Mouse (Mus musculus) kidney, postnatal 36 days (tissue): ENCODE data around the gene Gdpd5.

Experiments used
- DNase-seq, 2 experiments: peaks; one replicate each; pipeline ENCODE4 v3.0.0; 2021 to 2022; ENCODE audit warnings: mixed read lengths in 2 of 2

The Gdpd5 gene

GRCm38 (mm10) chr7:99405386-99406155 lies 24.4 kb downstream of the Gdpd5 start:
- DNase-seq: no peak

- DNase-seq: no peak
Measured at GRCm38 (mm10) chr7:99407598-99407997, 26.4 kb downstream of the Gdpd5 start.

GRCm38 (mm10) chr7:99409441-99410222 lies 28.4 kb downstream of the Gdpd5 start:
- DNase-seq: no peak

GRCm38 (mm10) chr7:99410315-99410714 lies 29.1 kb downstream of the Gdpd5 start:
- DNase-seq: no peak

- no peak for DNase-seq
Measured at GRCm38 (mm10) chr7:99411047-99411779, 30.0 kb downstream of the Gdpd5 start.

- DNase-seq: peak in 1 of 2 experiments; percentile 18
Measured at GRCm38 (mm10) chr7:99415045-99415444, 33.8 kb downstream of the Gdpd5 start.

GRCm38 (mm10) chr7:99419311-99419710 lies 38.1 kb downstream of the Gdpd5 start:
- no peak for DNase-seq

GRCm38 (mm10) chr7:99421006-99421405 lies 39.8 kb downstream of the Gdpd5 start:
- peak; percentile 58 to 75 for DNase-seq

- peak; percentile 41 to 43 for DNase-seq
Measured at GRCm38 (mm10) chr7:99424538-99425155, 43.4 kb downstream of the Gdpd5 start.

- DNase-seq: no peak
Measured at GRCm38 (mm10) chr7:99425706-99426105, 44.5 kb downstream of the Gdpd5 start.

GRCm38 (mm10) chr7:99427031-99427430 lies 45.8 kb downstream of the Gdpd5 start:
- DNase-seq: no peak

- DNase-seq: no peak
Measured at GRCm38 (mm10) chr7:99427987-99428386, 46.8 kb downstream of the Gdpd5 start.

- no peak for DNase-seq
Measured at GRCm38 (mm10) chr7:99428836-99429235, 47.6 kb downstream of the Gdpd5 start.

GRCm38 (mm10) chr7:99429786-99430185 lies 48.6 kb downstream of the Gdpd5 start:
- no peak for DNase-seq

- DNase-seq: no peak
Measured at GRCm38 (mm10) chr7:99430246-99430645, 49.0 kb downstream of the Gdpd5 start.

- DNase-seq: no peak
Measured at GRCm38 (mm10) chr7:99432248-99432647, 51.0 kb downstream of the Gdpd5 start.

- no peak for DNase-seq
Measured at GRCm38 (mm10) chr7:99432863-99433262, 51.6 kb downstream of the Gdpd5 start.

- DNase-seq: no peak
Measured at GRCm38 (mm10) chr7:99434672-99435250, 53.5 kb downstream of the Gdpd5 start.

GRCm38 (mm10) chr7:99436530-99436929 lies 55.3 kb downstream of the Gdpd5 start:
- DNase-seq: no peak

GRCm38 (mm10) chr7:99438881-99439280 lies 57.7 kb downstream of the Gdpd5 start:
- DNase-seq: no peak

- peak; percentile 84 to 91 for DNase-seq
Measured at GRCm38 (mm10) chr7:99441534-99442072, 60.4 kb downstream of the Gdpd5 start.

- DNase-seq: no peak
Measured at GRCm38 (mm10) chr7:99443164-99443563, 62.0 kb downstream of the Gdpd5 start.
